8 mouse cellular contexts compared by ENCODE assay signal in genomic region chr13:17975891-17976290, GRCm38 (mm10). TPM values are rescaled to one million over a fixed set of nuclear protein-coding genes. Genes with fewer than 3 reads are reported as not detected.
DNase-seq lines count a peak whose midpoint lies in the region; ATAC-seq and TF ChIP-seq lines count a peak whose summit lies in the region.

No protein-coding gene starts in this region.

- H3K4me1 ChIP-seq in kidney, adult 2 months (ENCODE audit: control insufficient read depth, insufficient read depth, low read length), result no peaks in the 10 kb centered on the region
- H3K4me1 ChIP-seq in midbrain, embryonic 10.5 days, result no peaks in the 10 kb centered on the region
- H3K4me1 ChIP-seq in hindbrain, embryonic 11.5 days (replicated peaks; ENCODE audit: control insufficient read depth, insufficient read depth, low read length), result no peaks in the 10 kb centered on the region

- no peaks in the 10 kb centered on the region for H3K9me3 ChIP-seq in midbrain, embryonic 10.5 days (replicated peaks)
- no peaks in the 10 kb centered on the region for H3K9me3 ChIP-seq in hindbrain, embryonic 11.5 days (ENCODE audit: control insufficient read depth, low read length)

- peak; percentile 41 for DNase-seq in kidney, adult 2 months
- no peak for DNase-seq in kidney, adult 18-20 months
- DNase-seq in A20 (ENCODE audit: low read depth, low spot score), result peak; percentile 91
- peak; percentile 14 for DNase-seq in adipocyte (ENCODE audit: low spot score)
- DNase-seq in midbrain, embryonic 10.5 days (ENCODE audit: low spot score), result no peak
- no peak for DNase-seq in cerebellum, adult 18-20 months
- no peak for DNase-seq in hindbrain, embryonic 11.5 days (ENCODE audit: low spot score)

- H3K4me2 ChIP-seq in hindbrain, embryonic 11.5 days (replicated peaks; ENCODE audit: low read depth, low read length), result no peak overlapping the region

- no peak overlapping the region for H3K9ac ChIP-seq in hindbrain, embryonic 11.5 days (ENCODE audit: low read depth, low read length)

- TF ChIP-seq POLR2A in kidney, adult 2 months (IDR thresholded peaks at IDR 0.05; ENCODE audit: low read depth, low read length), result no peak

- peak; percentile 98 for ATAC-seq in megakaryocyte, adult 5-6 weeks (ENCODE audit: poor library complexity, severe bottlenecking)
- ATAC-seq in hindbrain, embryonic 11.5 days (ENCODE audit: low FRiP score), result no peak

- 27% methylated on average over 2 of the region's 2 CpGs for WGBS in kidney, adult 2 months
- 84% methylated on average over 2 of the region's 2 CpGs for WGBS in midbrain, embryonic 10.5 days
- WGBS in hindbrain, embryonic 11.5 days, result 66% methylated on average over 2 of the region's 2 CpGs

- no peak for TF ChIP-seq CTCF in kidney, adult 2 months (conservative IDR thresholded peaks at IDR 0.05; ENCODE audit: insufficient read depth, insufficient read length, low read depth, low read length)

- H3K4me3 ChIP-seq in kidney, adult 2 months (ENCODE audit: insufficient read depth, low read depth, low read length), result no peak overlapping the region
- H3K4me3 ChIP-seq in midbrain, embryonic 10.5 days, result no peak overlapping the region
- no peak overlapping the region for H3K4me3 ChIP-seq in hindbrain, embryonic 11.5 days (ENCODE audit: low read depth, low read length)

- H3K27ac ChIP-seq in kidney, adult 2 months (ENCODE audit: insufficient read depth, low read depth, low read length), result no peak overlapping the region
- H3K27ac ChIP-seq in midbrain, embryonic 10.5 days (replicated peaks), result no peak overlapping the region
- H3K27ac ChIP-seq in hindbrain, embryonic 11.5 days (ENCODE audit: low read depth, low read length), result no peak overlapping the region

- H3K27me3 ChIP-seq in kidney, adult 2 months (replicated peaks; ENCODE audit: control insufficient read depth, insufficient read depth, low read length), result no peaks in the 10 kb centered on the region
- no peaks in the 10 kb centered on the region for H3K27me3 ChIP-seq in midbrain, embryonic 10.5 days (ENCODE audit: low read depth, poor library complexity, severe bottlenecking)
- no peaks in the 10 kb centered on the region for H3K27me3 ChIP-seq in hindbrain, embryonic 11.5 days (ENCODE audit: control insufficient read depth, insufficient read depth, low read length)

- H3K36me3 ChIP-seq in kidney, adult 2 months (ENCODE audit: control insufficient read depth, insufficient read depth, low read length), result no peaks in the 10 kb centered on the region
- H3K36me3 ChIP-seq in midbrain, embryonic 10.5 days, result peaks cover 3% of the 10 kb centered on the region; the same call in 1 of the 2 replicates
- no peaks in the 10 kb centered on the region for H3K36me3 ChIP-seq in hindbrain, embryonic 11.5 days (ENCODE audit: control insufficient read depth, insufficient read depth, low read length)

RNA-seq across cellular contexts. Expression of gene Yae1d1, which starts 17.3 kb away (rescaled TPM):
- polyA plus RNA-seq in kidney, adult 2 months (2012; rRNA removed), result 9.1 and 16.1 TPM in 2 replicates
- total RNA-seq in megakaryocyte, adult 5-6 weeks (2015), result 7.4 and 9.8 TPM in 2 replicates
- total RNA-seq in megakaryocyte, adult 5-6 weeks (2017), result 3.7 and 7.0 TPM in 2 replicates
- 92.5 and 98.8 TPM in 2 replicates for polyA plus RNA-seq in midbrain, embryonic 10.5 days (2016; fragmentation: Nextera tagmentation; extraction: Ambion mirVana)
- 97.4 and 105 TPM in 2 replicates for polyA plus RNA-seq in hindbrain, embryonic 11.5 days (2014; fragmentation: Nextera tagmentation; extraction: Ambion mirVana)

RNA-seq across cellular contexts. Expression of gene Rala, which starts 31.9 kb away (rescaled TPM):
- 16.6 and 21.8 TPM in 2 replicates for polyA plus RNA-seq in kidney, adult 2 months (2012; rRNA removed)
- total RNA-seq in megakaryocyte, adult 5-6 weeks (2015), result 31.0 and 37.9 TPM in 2 replicates
- 44.8 and 49.2 TPM in 2 replicates for total RNA-seq in megakaryocyte, adult 5-6 weeks (2017)
- 116 and 120 TPM in 2 replicates for polyA plus RNA-seq in midbrain, embryonic 10.5 days (2016; fragmentation: Nextera tagmentation; extraction: Ambion mirVana)
- polyA plus RNA-seq in hindbrain, embryonic 11.5 days (2014; fragmentation: Nextera tagmentation; extraction: Ambion mirVana), result 147 and 156 TPM in 2 replicates

Comparison
In these comparisons a context has a peak if more than half of its experiments do, and no peak if none do; other contexts are left out.
1. DNase-seq: peak in kidney, adult 2 months (single experiment), A20 (single experiment) and adipocyte (single experiment); none in kidney, adult 18-20 months (single experiment), midbrain, embryonic 10.5 days (single experiment), cerebellum, adult 18-20 months (0 of 2) and hindbrain, embryonic 11.5 days (single experiment).